Mouse (Mus musculus) bone marrow macrophage, adult 2 months (primary cell): ENCODE data around the gene Kcnh1.

ENCODE experiments used
- CTCF ChIP-seq: IDR thresholded peaks from 2 replicates; pipeline ENCODE4 v1.5.1; 2012; ENCODE audit warnings: low read depth, mild to moderate bottlenecking, low read length, moderate library complexity
- POLR2A ChIP-seq: IDR thresholded peaks from 2 replicates; pipeline ENCODE4 v1.6.1; 2012; ENCODE audit warnings: mild to moderate bottlenecking, low read depth, low read length, borderline replicate concordance

GRCm38 (mm10) chr1:192266956-192267355 is 76.4 kb downstream of the Kcnh1 start:
- TF ChIP-seq CTCF, result no peak
- TF ChIP-seq POLR2A, result no peak
